Mouse (Mus musculus) heart, postnatal 0 days (tissue): Measurements from ENCODE around the gene Calr3.

Experiments
- CTCF ChIP-seq: IDR thresholded peaks from 2 replicates; pipeline ENCODE4 v1.5.1; 2016; ENCODE audit warnings: antibody characterized with exemption, control low read depth, low read depth
- EP300 ChIP-seq: IDR thresholded peaks from 2 replicates; pipeline ENCODE4 v1.6.1; 2016; ENCODE audit warnings: antibody characterized with exemption, low read depth

- no peak for TF ChIP-seq CTCF
- TF ChIP-seq EP300, result no peak
These were observed 47.3 kb upstream of the Calr3 start for GRCm38 (mm10) chr8:72491017-72491416.
